Mouse (Mus musculus): ENCODE data around the gene Pkp1. TPM values are rescaled to one million over a fixed set of nuclear protein-coding genes. Genes with fewer than 3 reads are reported as not detected.

Pkp1 gene
- polyA plus RNA-seq, 1 experiment from 2014 or later = 0.63 TPM

DNA sequence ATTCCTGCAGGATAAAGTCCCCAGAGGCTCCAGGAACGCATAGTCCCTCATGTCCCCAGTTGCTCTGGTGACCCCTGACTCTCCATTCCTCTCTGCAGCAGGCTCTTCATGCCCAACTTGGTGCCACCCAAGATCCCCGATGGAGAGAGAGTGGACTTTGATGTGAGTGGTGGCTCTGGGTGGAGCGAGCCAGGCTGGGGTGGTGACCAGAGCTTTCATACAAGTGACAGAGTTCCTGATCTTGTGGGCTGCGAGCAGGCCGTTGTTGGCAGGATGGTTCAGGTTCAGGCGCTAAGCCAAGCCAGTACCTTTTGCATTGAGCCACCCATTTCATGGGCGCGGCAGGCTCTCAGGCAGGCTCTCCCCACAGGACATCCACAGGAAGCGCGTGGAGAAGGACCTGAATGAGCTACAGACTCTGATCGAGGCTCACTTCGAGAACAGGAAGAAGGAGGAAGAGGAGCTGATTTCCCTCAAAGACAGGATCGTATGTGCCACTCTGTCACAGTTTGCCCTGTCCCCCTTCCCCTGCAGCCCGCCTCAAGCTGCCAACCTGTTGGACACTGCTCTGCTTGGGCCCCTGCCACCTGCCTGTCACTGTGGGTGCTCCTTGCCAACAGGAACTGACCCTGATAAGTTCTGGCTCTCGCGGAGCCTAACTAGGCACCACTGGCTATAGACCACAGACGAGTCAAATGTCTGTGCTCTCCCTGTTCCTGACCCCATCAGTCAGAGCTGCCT, 71.2 kb downstream of the Pkp1 start:
- WGBS = 83% methylated on average over 17 of the region's 17 CpGs
- no peak overlapping the region for H3K27ac ChIP-seq
- peaks cover 33% of the 10 kb centered on the region for H3K4me1 ChIP-seq
- H3K9me3 ChIP-seq (replicated peaks) = no peaks in the 10 kb centered on the region
- DNase-seq (ENCODE audit: low spot score) = no peak
- H3K4me3 ChIP-seq = no peak overlapping the region
- no peaks in the 10 kb centered on the region for H3K27me3 ChIP-seq (ENCODE audit: low read depth, poor library complexity, severe bottlenecking)
- no peaks in the 10 kb centered on the region for H3K36me3 ChIP-seq

GRCm38 (mm10) chr1:135847139-135847562, 71.9 kb downstream of the Pkp1 start:
- Histone ChIP-seq H3K4me1 (peaks cover 29% of the 10 kb centered on the region), H3K9me3 (replicated peaks) (no peaks in the 10 kb centered on the region), H3K27me3 (ENCODE audit: low read depth, poor library complexity, severe bottlenecking) (no peaks in the 10 kb centered on the region), H3K4me3 (no peak overlapping the region), H3K36me3 (no peaks in the 10 kb centered on the region), H3K27ac (no peak overlapping the region)
- WGBS = 26% methylated on average over 6 of the region's 6 CpGs
- DNase-seq (ENCODE audit: low spot score) = peak; percentile 66

DNA sequence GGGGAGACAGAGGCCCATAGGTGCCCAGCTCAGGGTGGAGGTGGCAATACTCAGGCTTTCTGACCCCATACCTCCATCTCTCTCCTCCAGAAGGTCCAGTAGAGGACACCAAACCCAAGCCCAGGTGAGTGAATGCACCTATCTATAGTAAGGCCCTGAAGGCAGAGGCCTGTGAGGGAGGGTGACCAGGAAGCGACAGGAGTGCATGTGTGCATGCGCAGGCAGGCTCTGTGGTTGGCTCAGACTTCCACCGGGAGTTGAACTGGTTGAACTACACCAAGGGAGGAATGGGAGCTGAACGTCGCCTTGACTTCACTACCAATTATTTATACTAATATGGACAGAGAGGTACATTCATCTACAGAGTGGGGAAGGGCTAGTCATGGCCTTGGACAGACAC, 72.4 kb downstream of the Pkp1 start:
- Histone ChIP-seq H3K36me3 (no peaks in the 10 kb centered on the region), H3K4me3 (no peak overlapping the region), H3K27ac (no peak overlapping the region), H3K9me3 (replicated peaks) (no peaks in the 10 kb centered on the region), H3K4me1 (peaks cover 23% of the 10 kb centered on the region), H3K27me3 (ENCODE audit: low read depth, poor library complexity, severe bottlenecking) (no peaks in the 10 kb centered on the region)
- WGBS = 81% methylated on average over 5 of the region's 5 CpGs
- no peak for DNase-seq (ENCODE audit: low spot score)

DNA sequence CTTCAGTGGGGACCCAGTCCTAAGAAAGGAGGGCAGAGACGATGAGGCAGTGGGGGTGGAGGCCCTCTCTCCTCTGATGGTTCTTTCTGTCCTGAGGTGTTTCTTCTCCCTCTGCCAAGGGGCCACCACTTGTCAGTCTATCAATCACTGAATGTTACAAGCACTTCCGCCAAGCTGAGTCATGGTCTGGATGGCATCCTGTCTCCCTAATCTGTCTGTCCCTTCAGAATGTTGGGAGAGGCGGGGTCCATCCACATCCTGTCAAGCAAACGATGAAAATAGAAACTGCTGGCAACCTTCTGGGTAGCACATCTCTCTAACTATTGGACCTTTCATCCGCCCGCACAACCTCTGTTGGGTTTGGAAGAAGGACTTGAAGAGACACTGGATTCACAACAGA, 74.5 kb downstream of the Pkp1 start:
- Histone ChIP-seq H3K9me3 (replicated peaks) (no peaks in the 10 kb centered on the region), H3K27me3 (ENCODE audit: low read depth, poor library complexity, severe bottlenecking) (no peaks in the 10 kb centered on the region), H3K36me3 (no peaks in the 10 kb centered on the region), H3K4me3 (no peak overlapping the region), H3K27ac (0 out of 2 replicates have a peak overlapping the region, but pooled peaks have one; percentile 4), H3K4me1 (peaks cover 25% of the 10 kb centered on the region)
- WGBS = 62% methylated on average over 6 of the region's 6 CpGs
- no peak for DNase-seq (ENCODE audit: low spot score)

DNA sequence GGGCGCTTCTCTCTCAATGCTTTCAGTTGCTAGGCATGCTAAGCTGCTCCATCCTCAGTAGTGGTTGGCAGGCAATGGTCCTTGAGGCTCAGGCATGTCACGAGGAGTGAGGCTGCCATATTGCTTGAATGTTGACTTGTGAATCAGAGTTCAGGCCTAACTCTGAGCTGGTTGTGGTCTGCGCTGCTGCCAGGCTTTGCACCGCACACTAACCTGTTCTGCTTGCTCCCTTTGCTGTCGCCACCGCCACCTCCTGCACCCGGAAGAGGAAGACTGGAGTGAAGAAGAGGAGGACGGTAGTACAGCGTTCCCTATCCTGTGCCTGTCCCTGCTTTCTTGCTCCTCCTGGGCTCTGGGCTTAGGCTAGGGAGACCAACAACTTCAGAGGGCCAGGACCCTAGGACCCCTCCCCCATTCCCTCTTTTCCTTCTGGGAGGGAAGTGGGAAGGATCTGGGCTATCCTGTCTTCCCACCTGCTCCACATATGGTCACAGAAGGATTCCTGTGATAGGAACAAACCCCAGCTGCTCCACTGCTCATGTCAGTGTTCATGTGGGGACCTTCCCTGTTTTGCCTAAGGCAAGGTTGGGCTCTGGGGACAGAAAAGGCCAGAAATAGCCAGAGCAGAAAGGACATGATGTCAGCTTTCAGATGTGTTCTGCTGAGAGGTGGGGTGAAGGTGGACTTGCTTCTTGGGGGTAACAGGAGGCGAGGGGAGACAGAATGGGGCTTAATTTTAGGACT, 75.3 kb downstream of the Pkp1 start:
- H3K9me3 ChIP-seq (replicated peaks) = no peaks in the 10 kb centered on the region
- no peaks in the 10 kb centered on the region for H3K27me3 ChIP-seq (ENCODE audit: low read depth, poor library complexity, severe bottlenecking)
- no peak for DNase-seq (ENCODE audit: low spot score)
- H3K4me1 ChIP-seq = peaks cover 25% of the 10 kb centered on the region
- 93% methylated on average over 10 of the region's 10 CpGs for WGBS
- no peak overlapping the region for H3K4me3 ChIP-seq
- 0 out of 2 replicates have a peak overlapping the region, but pooled peaks have one; percentile 4 for H3K27ac ChIP-seq
- H3K36me3 ChIP-seq = no peaks in the 10 kb centered on the region

DNA sequence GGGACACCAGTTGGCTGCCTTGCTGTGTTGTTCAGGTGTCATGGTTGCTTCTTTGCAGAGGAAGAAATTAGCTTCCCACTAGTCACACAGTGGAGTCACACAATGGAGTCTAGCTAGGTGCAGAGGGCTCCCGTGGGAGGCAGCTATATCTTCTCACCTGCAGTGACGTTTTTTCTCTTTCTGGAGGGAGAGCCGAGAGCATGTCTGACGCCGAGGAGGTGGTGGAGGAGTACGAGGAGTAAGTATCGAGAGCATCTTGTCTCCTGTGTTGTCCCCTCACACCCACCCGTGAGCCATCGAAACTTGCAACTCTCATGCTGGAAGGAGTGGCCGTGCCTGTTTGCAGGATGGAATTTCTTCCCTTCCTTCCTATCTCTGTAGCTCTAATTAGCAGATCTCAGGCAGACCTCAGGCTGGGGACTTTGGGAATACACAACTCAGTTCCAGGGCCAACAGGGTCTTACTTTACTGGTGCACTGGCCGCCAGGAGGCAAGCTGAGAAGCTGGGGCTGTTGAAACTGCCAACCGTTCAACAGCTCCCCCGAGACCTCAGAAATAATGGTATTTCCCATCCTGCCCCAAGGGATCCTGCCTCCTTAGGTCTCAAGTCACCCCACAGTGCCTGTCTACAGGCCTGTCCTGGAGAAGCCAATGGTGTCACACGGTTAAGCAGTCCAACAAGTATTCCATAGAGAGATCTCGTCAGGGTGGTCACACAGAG, 78.2 kb downstream of the Pkp1 start:
- no peak for DNase-seq (ENCODE audit: low spot score)
- Histone ChIP-seq H3K36me3 (no peaks in the 10 kb centered on the region), H3K4me1 (peaks cover 32% of the 10 kb centered on the region), H3K9me3 (replicated peaks) (no peaks in the 10 kb centered on the region), H3K27me3 (ENCODE audit: low read depth, poor library complexity, severe bottlenecking) (0 out of 2 replicates have a peak, but pooled peaks cover 4% of the 10 kb centered on the region), H3K4me3 (no peak overlapping the region), H3K27ac (0 out of 2 replicates have a peak overlapping the region, but pooled peaks have one; percentile 12)
- 69% methylated on average over 15 of the region's 15 CpGs for WGBS

GRCm38 (mm10) chr1:135839065-135839464, 79.9 kb downstream of the Pkp1 start:
- Histone ChIP-seq H3K4me1 (peaks cover 33% of the 10 kb centered on the region), H3K36me3 (no peaks in the 10 kb centered on the region), H3K9me3 (replicated peaks) (no peaks in the 10 kb centered on the region), H3K27ac (no peak overlapping the region), H3K27me3 (ENCODE audit: low read depth, poor library complexity, severe bottlenecking) (0 out of 2 replicates have a peak, but pooled peaks cover 4% of the 10 kb centered on the region), H3K4me3 (no peak overlapping the region)
- WGBS = 88% methylated on average over 6 of the region's 6 CpGs
- no peak for DNase-seq (ENCODE audit: low spot score)

GRCm38 (mm10) chr1:135838626-135839025, 80.4 kb downstream of the Pkp1 start:
- Histone ChIP-seq H3K4me1 (peaks cover 28% of the 10 kb centered on the region), H3K36me3 (no peaks in the 10 kb centered on the region), H3K9me3 (replicated peaks) (no peaks in the 10 kb centered on the region), H3K27me3 (ENCODE audit: low read depth, poor library complexity, severe bottlenecking) (0 out of 2 replicates have a peak, but pooled peaks cover 4% of the 10 kb centered on the region), H3K27ac (no peak overlapping the region), H3K4me3 (no peak overlapping the region)
- 87% methylated on average over 4 of the region's 4 CpGs for WGBS
- DNase-seq (ENCODE audit: low spot score) = no peak

DNA sequence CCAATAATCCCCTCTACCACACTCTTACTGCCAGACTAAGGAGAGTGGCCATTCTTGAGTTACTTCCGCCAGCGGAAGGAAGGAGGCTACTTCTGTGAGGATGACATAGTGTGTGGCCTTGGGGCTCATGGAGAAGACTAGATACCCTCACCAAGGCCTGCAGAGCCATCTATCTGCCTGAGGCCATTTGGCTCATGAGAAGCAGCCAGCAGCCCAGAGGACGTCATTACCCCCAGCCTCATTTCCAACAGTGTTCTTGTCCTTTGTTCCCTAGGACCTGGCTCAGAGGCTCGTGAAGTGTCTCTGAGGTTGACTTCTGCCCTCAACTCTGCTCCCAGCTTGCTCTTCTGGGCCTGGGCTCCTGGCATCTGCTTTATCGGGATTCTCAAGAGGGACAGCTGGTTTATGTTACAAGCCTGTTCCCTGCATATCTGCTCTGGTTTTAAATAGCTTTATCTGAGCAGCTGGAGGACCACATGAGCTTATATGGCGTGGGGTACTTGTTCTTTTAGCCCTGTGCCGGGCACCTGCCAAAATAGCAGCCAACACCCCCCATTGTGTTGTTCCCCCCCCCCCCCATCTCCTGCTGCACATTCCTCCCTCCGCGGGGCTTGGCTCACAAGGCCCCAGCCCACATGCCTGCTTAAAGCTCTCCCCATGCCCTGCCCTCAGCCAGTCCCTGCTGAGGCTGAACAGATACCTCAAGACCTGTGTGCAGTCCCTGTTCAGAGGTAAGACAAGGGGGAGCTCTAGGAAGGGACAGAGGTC, 83.1 kb downstream of the Pkp1 start, which contains the start of gene Tnnt2:
Gene Tnnt2 (plus strand): TSS at position 639 of the 768 bp plus-strand sequence.
- no peaks in the 10 kb centered on the region for H3K36me3 ChIP-seq
- H3K4me1 ChIP-seq = peaks cover 25% of the 10 kb centered on the region
- WGBS = 43% methylated on average over 9 of the region's 9 CpGs
- no peak for DNase-seq (ENCODE audit: low spot score)
- no peak within 1 kb of the TSS for H3K27ac ChIP-seq
- no peaks in the 10 kb centered on the region for H3K9me3 ChIP-seq (replicated peaks)
- no peak within 1 kb of the TSS for H3K4me3 ChIP-seq
- 0 out of 2 replicates have a peak, but pooled peaks cover 4% of the 10 kb centered on the region for H3K27me3 ChIP-seq (ENCODE audit: low read depth, poor library complexity, severe bottlenecking)

DNA sequence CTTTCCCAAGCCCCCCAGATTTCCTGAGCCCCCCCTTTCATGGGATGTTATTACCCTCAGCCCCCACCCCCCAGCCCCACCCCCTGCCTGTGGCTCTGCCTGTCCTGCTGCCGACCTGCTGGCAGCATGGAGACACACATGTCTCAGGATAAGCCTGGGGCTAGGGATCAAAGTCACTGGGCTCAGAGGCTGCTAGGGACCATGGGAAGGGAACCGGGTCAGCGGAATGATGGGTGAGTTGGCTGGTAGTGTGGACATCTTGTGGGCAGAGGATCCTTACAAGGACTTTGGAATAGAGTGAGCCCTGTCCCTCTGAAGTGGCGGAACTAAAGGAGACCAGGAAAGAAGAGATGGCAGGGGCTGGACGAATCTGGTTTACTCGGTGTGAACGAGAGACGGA, 84.0 kb downstream of the Pkp1 start:
- 78% methylated on average over 8 of the region's 8 CpGs for WGBS
- DNase-seq (ENCODE audit: low spot score) = no peak
- Histone ChIP-seq H3K27me3 (ENCODE audit: low read depth, poor library complexity, severe bottlenecking) (0 out of 2 replicates have a peak, but pooled peaks cover 4% of the 10 kb centered on the region), H3K27ac (no peak overlapping the region), H3K36me3 (no peaks in the 10 kb centered on the region), H3K9me3 (replicated peaks) (no peaks in the 10 kb centered on the region), H3K4me3 (no peak overlapping the region), H3K4me1 (peaks cover 18% of the 10 kb centered on the region)

GRCm38 (mm10) chr1:135834206-135834859, 84.7 kb downstream of the Pkp1 start:
- H3K27me3 ChIP-seq (ENCODE audit: low read depth, poor library complexity, severe bottlenecking) = 0 out of 2 replicates have a peak, but pooled peaks cover 4% of the 10 kb centered on the region
- WGBS = 81% methylated on average over 6 of the region's 6 CpGs
- no peaks in the 10 kb centered on the region for H3K36me3 ChIP-seq
- H3K9me3 ChIP-seq (replicated peaks) = no peaks in the 10 kb centered on the region
- no peak overlapping the region for H3K27ac ChIP-seq
- peaks cover 18% of the 10 kb centered on the region for H3K4me1 ChIP-seq
- DNase-seq (ENCODE audit: low spot score) = no peak
- no peak overlapping the region for H3K4me3 ChIP-seq

- no peaks in the 10 kb centered on the region for H3K36me3 ChIP-seq
- no peaks in the 10 kb centered on the region for H3K9me3 ChIP-seq (replicated peaks)
- H3K4me3 ChIP-seq = no peak overlapping the region
- 23% methylated on average over 1 of the region's 1 CpGs for WGBS
- no peaks in the 10 kb centered on the region for H3K4me1 ChIP-seq
- H3K27ac ChIP-seq = no peak overlapping the region
- H3K27me3 ChIP-seq (ENCODE audit: low read depth, poor library complexity, severe bottlenecking) = no peaks in the 10 kb centered on the region
- peak; percentile 57 for DNase-seq (ENCODE audit: low spot score)
Measured at GRCm38 (mm10) chr1:135828918-135829317, 90.1 kb downstream of the Pkp1 start.
